Mouse (Mus musculus) bone marrow macrophage, adult 2 months (primary cell): ENCODE measurements at regions not wholly inside any gene's neighbourhood (a gene's known extent, or its start where the extent isn't known, plus 50 kb on each side); places are given as distances from the start of the nearest gene placed in this dataset.

Source experiments
- CTCF ChIP-seq: IDR thresholded peaks from 2 replicates; pipeline ENCODE4 v1.5.1; 2012; ENCODE audit warnings: low read depth, mild to moderate bottlenecking, low read length, moderate library complexity
- POLR2A ChIP-seq: IDR thresholded peaks from 2 replicates; pipeline ENCODE4 v1.6.1; 2012; ENCODE audit warnings: mild to moderate bottlenecking, low read depth, low read length, borderline replicate concordance

- TF ChIP-seq POLR2A (no peak), CTCF (no peak)
Measured at GRCm38 (mm10) chr15:68484789-68485188, 1984.1 kb upstream of the Lrrc6 start.
